Mouse (Mus musculus): ENCODE data around the gene Cradd.

GRCm38 (mm10) chr10:95308991-95309390 lies 14.9 kb downstream of the Cradd start:
- TF ChIP-seq CTCF (IDR thresholded peaks at IDR 0.05; ENCODE audit: extremely low read depth, insufficient read length, insufficient replicate concordance, low read depth, low read length) (no peak), POLR2A (IDR thresholded peaks at IDR 0.05; ENCODE audit: low read depth, low read length) (no peak)

Measured in small intestine, adult 2 months (tissue).